Mouse (Mus musculus) lung, embryonic 15.5 days (tissue): ENCODE measurements around the gene Lsm8. TPM values are rescaled to one million over a fixed set of nuclear protein-coding genes. Genes with fewer than 3 reads are reported as not detected.
A peak's percentile ranks its signal among the peaks of the same experiment; 100 is the strongest.
"Not testable (repeated sequence)": the region's sequence is repeated elsewhere in the genome, so short reads cannot be mapped to it uniquely, and the experiment has no call there.

Experiments used
- ATAC-seq: fragments of 200-750 bp; cut with Nextera tagmentation; 2 replicates; pipeline ENCODE4 v1.8.0; 2017; ENCODE audit warnings: moderate number of reproducible peaks, borderline replicate concordance; ENCODE audit not compliant: low FRiP score, low TSS enrichment; ENCODE audit errors: extremely low read depth
- H3K27ac ChIP-seq: fragments of 300-500 bp; sonication (generic); 2 replicates; pipeline ENCODE4 v1.5.1; 2015; ENCODE audit warnings: moderate library complexity, mild to moderate bottlenecking, inconsistent platforms
- H3K27me3 ChIP-seq: fragments of 300-500 bp; sonication (generic); 2 replicates; pipeline ENCODE4 v1.6.1; 2015; ENCODE audit warnings: inconsistent platforms
- H3K36me3 ChIP-seq: fragments of 300-500 bp; sonication (generic); 2 replicates; pipeline ENCODE4 v1.6.1; 2015; ENCODE audit warnings: inconsistent platforms
- H3K4me1 ChIP-seq: fragments of 300-500 bp; sonication (generic); 2 replicates; pipeline ENCODE4 v1.6.1; 2015; ENCODE audit warnings: inconsistent platforms
- H3K4me2 ChIP-seq: fragments of 300-500 bp; sonication (generic); 2 replicates; pipeline ENCODE4 v1.6.1; 2015; ENCODE audit warnings: inconsistent platforms, mild to moderate bottlenecking, moderate library complexity
- H3K4me3 ChIP-seq: fragments of 300-500 bp; sonication (generic); 2 replicates; pipeline ENCODE4 v1.5.1; 2015; ENCODE audit warnings: mild to moderate bottlenecking, inconsistent platforms
- H3K9ac ChIP-seq: fragments of 300-500 bp; sonication (generic); 2 replicates; pipeline ENCODE4 v1.6.1; 2015; ENCODE audit warnings: inconsistent platforms
- H3K9me3 ChIP-seq: fragments of 300-500 bp; sonication (generic); 2 replicates; pipeline ENCODE4 v1.6.1; 2016; ENCODE audit warnings: inconsistent platforms
- WGBS: fragments of 180-500 bp; shearing (Covaris S2); methylation state at CpG from one replicate; pipeline ENCODE4 v1.1.7; 2015; 5-methylcytosine and 5-hydroxymethylcytosine counted together
- polyA plus RNA-seq: library from polyadenylated mRNA; unstranded; fragments of >200 nt; fragmentation: Nextera tagmentation; extraction: Ambion mirVana; gene quantifications from 2 replicates; pipeline ENCODE4 v1.2.1, GENCODE M21; 2015

Lsm8 gene
- polyA plus RNA-seq = 202 and 206 TPM in 2 replicates

DNA sequence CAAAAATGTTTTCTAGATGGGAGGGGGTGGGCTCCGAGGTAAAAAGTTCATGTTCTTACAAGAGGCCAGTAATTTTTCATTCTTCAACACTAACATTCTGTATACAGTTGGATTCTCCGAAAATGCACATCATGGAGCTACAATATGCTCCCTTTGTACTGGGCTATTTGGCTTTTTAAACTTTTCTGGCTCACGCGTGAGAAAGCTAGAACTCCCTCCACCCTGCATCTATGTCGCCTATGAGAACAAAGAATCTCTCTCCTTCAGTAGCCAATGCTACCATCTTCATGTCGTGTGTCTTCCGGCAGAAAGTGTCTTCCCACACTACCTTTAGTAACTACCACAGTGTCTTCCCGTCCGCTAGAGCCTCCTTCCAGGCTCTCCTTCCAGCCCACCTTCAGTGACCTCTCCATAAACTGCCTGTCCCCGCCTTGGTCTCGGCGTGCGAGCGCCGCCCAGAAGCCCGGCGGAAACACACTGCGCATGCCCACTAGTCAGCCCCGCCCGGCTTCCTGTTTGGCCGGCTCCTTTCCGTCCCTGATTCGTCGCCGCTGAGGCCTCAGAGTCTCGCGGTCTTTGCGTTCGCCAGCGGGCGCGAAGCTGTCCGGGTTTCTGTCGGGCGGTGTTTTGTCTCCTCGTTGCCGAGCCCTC lies at the start of gene Lsm8:
Gene Lsm8 (plus strand): TSS at position 529 of the 651 bp plus-strand sequence.
- peak; percentile 100 for ATAC-seq
- Histone ChIP-seq H3K9me3 (no peaks in the 10 kb centered on the region), H3K4me3 (peak within 1 kb of the TSS; percentile 73), H3K27ac (peak within 1 kb of the TSS; percentile 92), H3K9ac (peak within 1 kb of the TSS; percentile 91), H3K36me3 (peaks cover 14% of the 10 kb centered on the region), H3K27me3 (no peaks in the 10 kb centered on the region), H3K4me2 (peak within 1 kb of the TSS; percentile 54), H3K4me1 (peaks cover 6% of the 10 kb centered on the region; the same call in 1 of the 2 replicates)
- WGBS = under 1% methylated on average over 37 of the region's 37 CpGs

DNA sequence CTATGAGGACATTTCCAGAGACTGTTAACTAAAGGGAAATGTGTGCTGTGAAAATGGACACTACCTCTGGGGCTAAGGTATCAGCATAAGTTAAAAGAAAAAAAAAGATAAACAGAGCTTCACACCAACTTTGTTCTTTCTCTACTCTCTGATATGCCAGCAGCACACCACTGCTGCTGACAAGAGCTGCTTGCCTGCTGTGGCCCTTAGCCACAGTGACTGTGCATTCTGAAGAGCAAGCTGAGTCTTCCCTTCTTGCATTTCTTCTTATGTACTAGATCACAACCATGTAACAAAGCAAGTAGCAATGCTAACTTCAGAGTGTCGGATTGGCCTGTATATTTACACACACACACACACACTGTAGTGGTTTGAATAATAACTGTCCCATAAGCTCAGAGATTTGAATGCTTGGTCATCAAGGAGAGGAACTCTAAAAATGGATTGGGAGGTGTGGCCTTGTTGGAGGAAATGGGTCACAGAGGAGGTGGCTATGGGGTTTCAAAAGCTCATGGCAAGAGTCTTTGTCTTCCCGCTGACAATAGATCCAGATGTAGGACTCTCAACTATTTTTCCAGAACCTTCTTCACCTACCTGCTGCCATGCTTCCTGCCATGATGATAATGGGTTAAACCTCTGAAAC lies 47.4 kb upstream of the Lsm8 start:
- Histone ChIP-seq H3K36me3 (no peaks in the 10 kb centered on the region), H3K27me3 (no peaks in the 10 kb centered on the region), H3K9ac (no peak overlapping the region), H3K4me3 (no peak overlapping the region), H3K9me3 (no peaks in the 10 kb centered on the region), H3K4me2 (no peak overlapping the region), H3K27ac (no peak overlapping the region), H3K4me1 (no peaks in the 10 kb centered on the region)
- 84% methylated on average over 2 of the region's 2 CpGs for WGBS
- no peak for ATAC-seq

DNA sequence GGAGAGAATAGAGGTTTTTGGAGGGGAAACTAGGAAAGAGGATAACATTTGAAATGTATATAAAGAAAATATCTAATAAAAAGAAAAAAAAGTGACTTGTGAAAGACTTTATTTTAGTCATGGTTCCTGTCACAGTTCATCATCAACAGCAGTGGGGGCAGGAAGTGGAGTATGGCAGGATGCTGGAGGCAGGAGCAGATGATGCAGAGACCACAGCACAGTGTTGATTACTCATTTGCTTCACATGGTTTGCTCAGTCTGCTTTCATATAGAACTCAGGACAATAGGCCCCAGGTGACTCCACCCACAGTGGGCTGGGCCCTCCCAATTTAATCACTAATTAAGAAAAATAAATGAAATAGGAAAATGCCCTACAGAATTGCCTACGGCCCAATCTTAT lies 35.8 kb upstream of the Lsm8 start:
- Histone ChIP-seq H3K9me3 (no peaks in the 10 kb centered on the region), H3K27ac (no peak overlapping the region), H3K27me3 (no peaks in the 10 kb centered on the region), H3K9ac (no peak overlapping the region), H3K4me1 (0 out of 2 replicates have a peak, but pooled peaks cover 4% of the 10 kb centered on the region), H3K36me3 (no peaks in the 10 kb centered on the region), H3K4me3 (no peak overlapping the region), H3K4me2 (no peak overlapping the region)
- 90% methylated on average over 1 of the region's 1 CpGs for WGBS
- no peak for ATAC-seq

DNA sequence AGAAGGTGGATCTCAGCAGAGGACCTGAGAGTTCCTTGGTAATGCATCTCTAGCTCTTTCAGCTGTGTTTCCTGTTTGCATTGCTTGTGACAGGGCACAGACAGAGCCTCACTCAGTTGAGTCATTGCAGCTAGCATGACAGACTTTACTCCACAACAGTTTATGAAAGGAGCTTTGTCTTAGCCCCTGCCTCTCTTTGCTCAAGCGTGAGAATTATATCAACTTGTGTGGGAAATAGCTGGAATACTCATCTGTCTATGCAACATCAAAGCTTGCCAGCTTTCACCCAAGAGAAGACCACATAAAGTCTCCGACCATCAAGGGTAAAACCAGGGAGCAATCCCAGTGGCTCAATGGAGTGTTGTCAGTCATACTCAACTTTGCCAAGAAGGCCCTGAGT lies 32.8 kb upstream of the Lsm8 start:
- Histone ChIP-seq H3K9me3 (no peaks in the 10 kb centered on the region), H3K4me2 (no peak overlapping the region), H3K4me3 (no peak overlapping the region), H3K9ac (no peak overlapping the region), H3K4me1 (no peaks in the 10 kb centered on the region), H3K27ac (no peak overlapping the region), H3K27me3 (no peaks in the 10 kb centered on the region), H3K36me3 (no peaks in the 10 kb centered on the region)
- no peak for ATAC-seq
- 67% methylated on average over 2 of the region's 2 CpGs for WGBS

DNA sequence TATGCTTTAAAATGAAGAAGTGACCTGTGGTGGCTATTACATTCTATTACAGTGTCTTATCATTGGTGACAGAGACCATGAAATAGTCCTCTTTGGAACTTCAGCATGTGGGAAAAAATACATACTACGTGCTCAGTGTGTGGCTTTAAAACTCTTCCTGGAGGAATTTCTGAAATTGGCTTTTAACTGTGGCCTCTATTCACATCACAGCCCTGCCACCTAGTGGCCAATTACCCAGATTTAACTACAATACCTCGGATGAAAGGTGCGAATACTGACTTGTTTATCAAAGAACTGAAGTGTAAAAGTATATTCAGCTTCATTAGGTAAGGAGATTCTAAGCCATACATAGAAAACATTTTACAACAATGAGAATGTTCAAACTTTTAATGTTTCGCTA lies 29.0 kb upstream of the Lsm8 start:
- Histone ChIP-seq H3K4me2 (no peak overlapping the region), H3K27me3 (no peaks in the 10 kb centered on the region), H3K36me3 (no peaks in the 10 kb centered on the region), H3K4me3 (no peak overlapping the region), H3K9me3 (no peaks in the 10 kb centered on the region; the same call in 1 of the 2 replicates), H3K4me1 (no peaks in the 10 kb centered on the region), H3K27ac (no peak overlapping the region), H3K9ac (no peak overlapping the region)
- 11% methylated on average over 4 of the region's 4 CpGs for WGBS
- ATAC-seq = no peak

DNA sequence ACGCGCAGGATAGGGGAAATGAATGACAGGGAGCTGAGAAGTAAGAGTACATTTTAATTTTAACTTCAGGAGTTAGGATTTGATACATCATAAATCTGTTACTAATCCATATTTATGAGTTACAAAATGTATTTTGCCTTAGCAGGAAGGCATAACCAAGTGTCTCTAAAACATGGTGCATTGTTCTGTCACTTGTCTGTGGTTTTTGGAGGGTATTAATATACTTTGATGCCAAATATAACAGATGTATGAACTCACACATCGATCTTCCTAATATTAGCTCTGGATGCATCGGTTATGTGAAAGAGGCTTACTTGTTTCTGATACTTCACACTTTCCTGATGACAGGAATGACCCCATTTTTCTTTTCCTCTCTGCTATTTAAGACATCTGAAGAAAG lies 28.1 kb upstream of the Lsm8 start:
- Histone ChIP-seq H3K27ac (no peak overlapping the region), H3K27me3 (no peaks in the 10 kb centered on the region), H3K4me2 (no peak overlapping the region), H3K4me1 (no peaks in the 10 kb centered on the region), H3K4me3 (no peak overlapping the region), H3K9ac (no peak overlapping the region), H3K36me3 (no peaks in the 10 kb centered on the region), H3K9me3 (no peaks in the 10 kb centered on the region; the same call in 1 of the 2 replicates)
- WGBS = 57% methylated on average over 4 of the region's 4 CpGs
- no peak for ATAC-seq

DNA sequence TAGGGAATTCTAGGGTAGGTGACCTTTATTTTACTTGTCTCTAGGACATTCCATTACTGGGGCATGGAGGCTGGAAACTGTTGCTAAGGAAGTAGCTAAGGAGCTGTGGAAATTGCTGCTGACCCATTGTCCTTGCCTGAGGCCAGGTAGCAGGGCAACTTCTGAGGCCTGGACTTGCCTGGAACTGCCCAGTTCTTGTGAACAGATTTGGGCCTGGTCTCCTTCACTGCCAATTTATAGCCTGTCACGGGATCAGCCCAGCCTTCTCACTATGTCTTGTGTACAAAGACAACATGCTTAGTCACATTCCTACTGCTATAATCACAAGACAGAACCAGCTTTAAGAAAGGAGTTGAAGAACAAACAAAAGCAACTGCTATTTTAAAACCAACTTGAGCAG lies 25.6 kb upstream of the Lsm8 start:
- H3K4me3 ChIP-seq = no peak overlapping the region
- H3K4me2 ChIP-seq = no peak overlapping the region
- no peak overlapping the region for H3K9ac ChIP-seq
- WGBS = 46% methylated on average over 1 of the region's 1 CpGs
- H3K27ac ChIP-seq = no peak overlapping the region
- no peaks in the 10 kb centered on the region; the same call in 1 of the 2 replicates for H3K9me3 ChIP-seq
- no peaks in the 10 kb centered on the region for H3K4me1 ChIP-seq
- no peaks in the 10 kb centered on the region for H3K27me3 ChIP-seq
- ATAC-seq = no peak
- no peaks in the 10 kb centered on the region for H3K36me3 ChIP-seq

DNA sequence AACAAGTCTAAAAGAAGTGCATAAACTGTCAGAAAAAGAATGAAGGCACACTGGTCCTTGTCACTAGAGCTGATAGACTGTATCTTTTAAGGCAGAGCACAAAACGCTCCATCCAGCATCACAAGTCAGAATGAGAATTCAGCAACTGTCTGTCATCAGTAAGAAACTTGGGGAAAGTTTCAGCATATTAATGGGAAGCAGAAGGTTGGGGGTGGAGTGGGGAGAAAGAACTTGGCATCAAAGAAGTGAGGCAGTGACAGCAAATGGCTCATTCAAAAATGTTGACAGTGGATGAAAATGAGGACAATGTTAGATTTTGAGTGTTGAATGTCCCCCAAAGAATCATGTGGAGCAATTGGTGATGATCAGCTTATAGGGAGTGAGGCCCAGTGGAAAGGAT lies 15.4 kb upstream of the Lsm8 start:
- Histone ChIP-seq H3K27me3 (no peaks in the 10 kb centered on the region), H3K4me2 (no peak overlapping the region), H3K9me3 (no peaks in the 10 kb centered on the region), H3K9ac (no peak overlapping the region), H3K4me3 (no peak overlapping the region), H3K27ac (no peak overlapping the region), H3K4me1 (no peaks in the 10 kb centered on the region), H3K36me3 (no peaks in the 10 kb centered on the region)
- ATAC-seq = no peak
- 72% methylated on average over 1 of the region's 1 CpGs for WGBS

DNA sequence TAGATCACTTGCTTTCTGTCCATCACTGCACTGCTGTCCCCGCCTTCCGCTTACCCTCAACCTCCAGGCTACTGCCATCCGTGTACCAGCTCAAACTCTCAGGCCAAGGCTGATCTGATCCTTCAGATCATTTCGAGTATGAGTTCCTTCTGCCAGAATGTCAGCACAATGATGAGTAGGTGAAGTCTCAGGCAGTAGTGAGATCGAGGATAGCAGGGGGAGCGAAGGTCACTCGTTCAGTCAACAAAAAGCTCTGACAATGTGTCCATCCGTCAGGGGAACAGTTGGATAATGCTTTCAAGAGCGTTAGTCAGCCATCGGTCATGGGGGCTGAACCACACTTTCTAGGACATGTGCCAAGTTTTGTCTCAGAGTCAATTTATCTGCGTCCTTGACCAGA lies 3.9 kb upstream of the Lsm8 start:
- not testable (repeated sequence) for H3K4me1 ChIP-seq, H3K27me3 ChIP-seq, H3K9me3 ChIP-seq, H3K36me3 ChIP-seq, ATAC-seq, H3K4me2 ChIP-seq, H3K27ac ChIP-seq, H3K4me3 ChIP-seq, H3K9ac ChIP-seq
- 80% methylated on average over 1 of the region's 11 CpGs for WGBS

DNA sequence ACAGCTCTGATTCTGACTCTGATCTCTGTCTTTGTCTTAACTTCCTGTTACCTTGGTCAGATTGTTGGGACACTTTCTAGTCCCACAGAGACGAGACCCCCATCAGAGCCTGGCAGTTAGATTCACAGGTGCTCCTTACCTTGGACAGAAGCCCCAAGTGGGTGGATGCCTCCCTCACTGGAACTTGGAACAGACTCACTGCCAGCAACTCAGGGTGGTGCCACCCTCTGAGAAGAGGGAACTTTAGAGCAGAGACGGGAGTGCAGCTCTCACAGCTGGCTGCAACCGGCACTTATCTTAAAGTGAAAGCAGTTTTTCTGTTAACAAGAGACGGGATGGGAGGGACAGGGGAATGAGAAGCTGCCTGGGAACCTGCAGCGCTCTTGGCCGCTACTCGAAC lies 2.8 kb upstream of the Lsm8 start:
- H3K4me3 ChIP-seq, H3K27me3 ChIP-seq, H3K9ac ChIP-seq, H3K4me1 ChIP-seq, H3K9me3 ChIP-seq, ATAC-seq, H3K27ac ChIP-seq, H3K36me3 ChIP-seq, H3K4me2 ChIP-seq: not testable (repeated sequence)
- WGBS = 8% methylated on average over 5 of the region's 7 CpGs

DNA sequence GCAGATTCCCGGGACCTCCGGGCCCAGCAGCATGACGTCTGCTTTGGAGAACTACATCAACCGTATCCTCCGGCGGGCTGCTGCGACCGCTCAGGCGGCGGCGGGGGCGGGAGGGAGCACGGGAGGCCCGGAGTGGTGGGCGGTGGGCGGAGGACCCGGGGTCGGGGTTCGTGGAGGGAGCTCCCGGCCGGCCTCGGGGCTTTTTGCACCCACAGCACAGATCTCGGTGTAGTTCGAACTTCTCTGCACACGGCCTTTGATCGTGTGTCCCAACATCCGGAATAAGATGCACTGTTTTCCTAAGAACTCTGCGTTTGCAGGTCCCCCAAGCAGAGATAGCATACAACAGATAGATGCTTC lies 303 bp downstream of the Lsm8 start:
- Histone ChIP-seq H3K9me3 (no peaks in the 10 kb centered on the region), H3K9ac (peak overlapping the region; percentile 91), H3K27me3 (no peaks in the 10 kb centered on the region), H3K4me2 (peak overlapping the region; percentile 46), H3K27ac (peak overlapping the region; percentile 92), H3K36me3 (peaks cover 18% of the 10 kb centered on the region), H3K4me3 (peak overlapping the region; percentile 73), H3K4me1 (peaks cover 6% of the 10 kb centered on the region; the same call in 1 of the 2 replicates)
- ATAC-seq = peak; percentile 80
- WGBS = under 1% methylated on average over 28 of the region's 28 CpGs

DNA sequence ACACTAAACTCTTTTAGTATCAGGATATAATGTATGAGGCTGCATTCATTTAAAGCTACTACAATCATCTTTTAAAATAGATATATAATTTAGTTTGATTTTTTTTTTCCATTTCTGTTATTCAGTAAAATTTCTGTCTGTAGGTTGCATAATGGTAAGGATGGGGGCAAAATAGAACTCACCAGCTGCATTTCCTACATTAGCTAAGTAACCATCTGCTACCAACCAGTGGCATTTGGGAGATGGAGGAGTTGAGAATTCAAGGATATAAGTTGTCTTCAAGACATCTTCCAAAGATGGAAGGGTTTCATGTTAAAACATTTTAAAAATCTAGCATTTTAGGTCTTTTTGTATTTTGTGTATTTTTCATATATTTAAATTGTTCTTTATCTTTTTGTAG lies 6.9 kb downstream of the Lsm8 start:
- H3K9ac ChIP-seq = no peak overlapping the region
- no peaks in the 10 kb centered on the region for H3K9me3 ChIP-seq
- H3K36me3 ChIP-seq = peaks cover 53% of the 10 kb centered on the region
- ATAC-seq = no peak
- no peaks in the 10 kb centered on the region; the same call in 1 of the 2 replicates for H3K4me1 ChIP-seq
- no peak overlapping the region for H3K27ac ChIP-seq
- H3K4me2 ChIP-seq = no peak overlapping the region
- H3K27me3 ChIP-seq = no peaks in the 10 kb centered on the region
- no peak overlapping the region for H3K4me3 ChIP-seq
